Mouse (Mus musculus): ENCODE measurements at regions not wholly inside any gene's neighbourhood (a gene's known extent, or its start where the extent isn't known, plus 50 kb on each side); places are given as distances from the start of the nearest gene placed in this dataset.
A peak's percentile ranks its signal among the peaks of the same experiment; 100 is the strongest.

DNA sequence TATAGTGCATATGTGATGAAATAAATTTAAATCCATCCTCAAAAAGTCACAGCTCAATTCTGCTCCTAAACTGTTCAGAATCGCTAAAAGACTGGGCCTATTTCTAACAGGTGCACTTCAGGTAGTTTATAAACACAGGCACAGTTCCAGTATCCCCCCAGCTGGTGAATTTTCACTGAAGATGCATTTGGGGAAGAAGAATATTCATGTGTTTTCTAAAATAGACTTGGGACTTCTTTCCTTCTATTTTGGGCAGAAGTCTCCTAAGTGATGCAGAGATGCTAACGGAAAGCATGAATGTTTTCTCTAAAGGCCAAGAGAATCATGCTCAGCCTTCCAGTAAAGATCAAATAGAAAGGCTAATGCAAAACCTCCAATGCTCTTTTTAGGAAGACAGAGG, 660.9 kb upstream of the Dpp10 start:
- peak; percentile 10 for DNase-seq (ENCODE audit: low read depth, low spot score)

DNA sequence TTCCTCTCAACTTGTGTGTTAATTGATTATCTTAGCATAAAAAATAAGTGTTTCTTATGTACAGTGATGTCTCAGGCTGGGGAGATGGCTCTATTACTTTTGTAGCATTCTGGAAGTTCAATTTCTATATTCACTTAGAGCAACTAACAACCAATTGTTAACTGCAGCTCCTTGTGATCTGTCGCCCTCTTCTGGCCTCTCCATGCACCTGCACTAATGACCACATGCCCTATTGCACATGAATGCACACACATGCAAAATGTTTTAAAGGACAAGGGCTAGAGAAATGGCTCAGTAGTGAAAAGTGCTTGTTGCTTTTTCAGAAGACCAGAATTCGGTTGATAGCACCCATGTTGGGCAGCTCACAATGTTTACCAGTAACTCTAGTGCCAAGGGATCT, 629.1 kb upstream of the Dpp10 start:
- DNase-seq (ENCODE audit: low read depth, low spot score), result no peak

GRCm38 (mm10) chr1:124652872-124653271, 607.5 kb upstream of the Dpp10 start:
- DNase-seq (ENCODE audit: low read depth, low spot score), result no peak

DNA sequence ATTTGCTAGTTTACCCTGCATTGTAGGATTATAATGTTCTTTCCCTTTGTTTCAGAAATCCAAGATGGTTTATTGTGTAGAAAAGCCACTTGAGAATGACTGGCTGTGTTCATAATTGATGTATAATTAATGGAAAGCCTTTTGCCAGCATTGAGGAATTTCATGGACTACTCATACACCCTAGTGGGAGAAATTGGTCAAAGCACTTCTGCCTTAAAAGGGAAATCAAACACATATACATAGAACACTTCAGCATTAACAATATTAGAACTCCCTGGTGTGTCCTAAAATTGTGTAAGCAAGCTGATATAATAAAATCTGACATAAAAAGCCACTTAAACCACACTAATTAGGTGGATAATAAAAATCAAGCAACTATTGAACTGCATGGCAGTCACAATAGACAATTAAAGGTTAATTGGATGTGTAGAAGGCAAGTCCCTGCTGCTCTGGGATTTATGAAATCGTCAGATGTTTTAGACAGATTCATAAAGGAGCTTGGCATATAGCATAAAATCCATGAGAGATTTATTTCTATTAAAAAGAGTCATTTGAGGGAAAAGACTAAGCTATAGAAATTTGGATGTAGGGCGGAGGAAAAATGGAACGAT, 607.0 kb upstream of the Dpp10 start:
- peak; percentile 28 for DNase-seq (ENCODE audit: low read depth, low spot score)

DNA sequence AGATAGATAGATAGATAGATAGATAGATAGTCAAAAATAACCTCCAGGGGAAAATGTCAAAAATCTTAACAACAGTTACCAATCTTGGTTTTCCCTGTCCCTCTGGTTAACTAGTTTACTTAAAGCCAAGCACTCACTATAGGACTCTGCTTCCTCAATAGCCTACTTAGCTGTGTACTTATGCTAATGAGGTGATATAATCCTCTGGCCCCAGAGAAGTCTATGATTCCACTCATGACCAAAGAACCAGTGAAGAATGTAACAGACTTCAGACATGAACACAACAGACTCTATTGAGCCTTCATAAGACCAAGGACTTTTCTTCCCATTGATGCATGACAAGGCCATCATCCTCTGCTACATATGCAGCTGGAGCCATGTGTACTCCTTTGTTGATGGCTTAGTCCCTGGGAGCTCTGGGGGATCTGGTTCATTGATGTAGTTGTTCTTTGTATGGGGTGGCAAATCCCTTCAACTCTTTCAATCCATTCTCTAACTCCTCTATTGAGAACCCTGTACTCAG, 589.9 kb upstream of the Dpp10 start:
- no peak for DNase-seq (ENCODE audit: low read depth, low spot score)

- DNase-seq (ENCODE audit: low read depth, low spot score), result no peak
Observed at GRCm38 (mm10) chr1:124630084-124630483, 584.7 kb upstream of the Dpp10 start.

- no peak for DNase-seq (ENCODE audit: low read depth, low spot score)
Observed at GRCm38 (mm10) chr1:124584620-124585019, 539.3 kb upstream of the Dpp10 start.

Measured in brain, embryonic 18.5 days (tissue).